Mouse (Mus musculus) hindbrain, embryonic 10.5 days (tissue): ENCODE measurements around the gene Zfp362. TPM values are rescaled to one million over a fixed set of nuclear protein-coding genes. Genes with fewer than 3 reads are reported as not detected.
A peak's percentile ranks its signal among the peaks of the same experiment; 100 is the strongest.

Experiments used
- DNase-seq: peaks from one replicate; pipeline ENCODE4 v3.0.0-alpha.2; 2017; ENCODE audit warnings: low spot score
- H3K27ac ChIP-seq: fragments of 300-500 bp; sonication (generic); 2 replicates; pipeline ENCODE4 v1.5.1; 2016; ENCODE audit warnings: mild to moderate bottlenecking, moderate library complexity
- H3K27me3 ChIP-seq: fragments of 300-500 bp; sonication (generic); 2 replicates; pipeline ENCODE4 v1.6.1; 2016; ENCODE audit warnings: mild to moderate bottlenecking; ENCODE audit not compliant: poor library complexity, insufficient read depth, severe bottlenecking
- H3K36me3 ChIP-seq: fragments of 300-500 bp; sonication (generic); 2 replicates; pipeline ENCODE4 v1.6.1; 2016; ENCODE audit warnings: mild to moderate bottlenecking, moderate library complexity
- H3K4me1 ChIP-seq: fragments of 300-500 bp; sonication (generic); replicated peaks from 2 replicates; pipeline ENCODE4 v1.6.1; 2016; ENCODE audit warnings: mild to moderate bottlenecking
- H3K4me3 ChIP-seq: fragments of 300-500 bp; sonication (generic); 2 replicates; pipeline ENCODE4 v1.5.1; 2016; ENCODE audit warnings: mild to moderate bottlenecking, moderate library complexity
- H3K9me3 ChIP-seq: fragments of 300-500 bp; sonication (generic); 2 replicates; pipeline ENCODE4 v1.6.1; 2016; ENCODE audit warnings: mild to moderate bottlenecking, moderate library complexity
- WGBS: fragments of 180-500 bp; shearing (Covaris S2); methylation state at CpG from one replicate; pipeline ENCODE4 v1.1.7; 2016; 5-methylcytosine and 5-hydroxymethylcytosine counted together
- polyA plus RNA-seq: library from polyadenylated mRNA; unstranded; fragments of >200 nt; fragmentation: Nextera tagmentation; extraction: Ambion mirVana; gene quantifications from 2 replicates; pipeline ENCODE4 v1.2.1, GENCODE M21; 2016

Zfp362 gene
- polyA plus RNA-seq, 1 experiment from 2014 or later = 45.3 TPM

DNA sequence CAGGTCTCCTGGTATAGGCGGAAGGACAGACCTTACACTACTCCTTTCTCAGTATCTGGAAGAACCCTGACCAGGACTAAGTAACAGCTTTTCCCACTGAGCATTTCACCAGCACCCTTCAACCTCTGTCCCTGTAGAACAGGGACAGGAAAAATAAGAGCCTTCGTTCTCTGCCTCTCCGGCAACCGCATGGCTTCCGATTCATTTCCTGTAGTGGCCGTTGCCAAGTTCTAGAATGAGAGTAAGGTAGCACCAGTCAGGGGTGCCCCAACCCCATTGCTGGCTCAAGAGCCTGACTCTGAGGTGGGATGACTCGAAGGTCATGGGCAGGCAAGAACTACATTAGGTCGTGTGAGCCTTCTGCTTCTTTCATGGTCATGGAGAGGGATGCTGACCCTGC lies 60.7 kb downstream of the Zfp362 start:
- no peak for DNase-seq
- Histone ChIP-seq H3K4me3 (no peak overlapping the region), H3K36me3 (peaks cover 87% of the 10 kb centered on the region), H3K27ac (no peak overlapping the region), H3K9me3 (no peaks in the 10 kb centered on the region), H3K27me3 (no peaks in the 10 kb centered on the region), H3K4me1 (peaks cover 32% of the 10 kb centered on the region)
- WGBS = 90% methylated on average over 8 of the region's 8 CpGs

DNA sequence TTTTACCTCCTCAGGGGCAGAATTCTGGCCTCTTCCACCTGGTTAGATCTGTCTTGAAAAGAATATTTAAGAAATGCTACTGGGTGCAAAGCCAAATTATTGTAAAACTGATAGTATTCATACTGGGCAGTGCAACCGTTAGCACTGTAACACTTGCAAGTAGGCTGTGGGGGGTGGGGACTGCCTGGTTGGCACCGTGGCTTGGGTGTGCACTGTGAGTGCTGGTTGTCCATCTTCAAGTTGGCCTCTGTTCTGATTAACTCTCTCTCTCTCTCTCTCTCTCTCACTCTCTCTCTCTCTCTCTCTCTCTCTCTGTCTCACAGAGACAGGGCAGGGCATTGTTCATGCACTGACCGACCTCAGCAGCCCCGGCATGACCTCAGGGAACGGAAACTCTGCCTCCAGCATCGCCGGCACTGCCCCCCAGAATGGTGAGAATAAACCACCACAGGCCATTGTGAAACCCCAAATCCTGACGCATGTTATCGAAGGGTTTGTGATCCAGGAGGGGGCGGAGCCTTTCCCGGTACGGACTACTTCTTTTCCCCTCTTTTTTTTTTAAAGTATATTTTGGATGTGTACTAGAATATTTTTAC lies 62.7 kb downstream of the Zfp362 start:
- Histone ChIP-seq H3K4me1 (peaks cover 38% of the 10 kb centered on the region), H3K9me3 (no peaks in the 10 kb centered on the region), H3K27me3 (no peaks in the 10 kb centered on the region), H3K27ac (0 out of 2 replicates have a peak overlapping the region, but pooled peaks have one; percentile 9), H3K4me3 (no peak overlapping the region), H3K36me3 (peaks cover 83% of the 10 kb centered on the region)
- WGBS = 71% methylated on average over 12 of the region's 12 CpGs
- no peak for DNase-seq

DNA sequence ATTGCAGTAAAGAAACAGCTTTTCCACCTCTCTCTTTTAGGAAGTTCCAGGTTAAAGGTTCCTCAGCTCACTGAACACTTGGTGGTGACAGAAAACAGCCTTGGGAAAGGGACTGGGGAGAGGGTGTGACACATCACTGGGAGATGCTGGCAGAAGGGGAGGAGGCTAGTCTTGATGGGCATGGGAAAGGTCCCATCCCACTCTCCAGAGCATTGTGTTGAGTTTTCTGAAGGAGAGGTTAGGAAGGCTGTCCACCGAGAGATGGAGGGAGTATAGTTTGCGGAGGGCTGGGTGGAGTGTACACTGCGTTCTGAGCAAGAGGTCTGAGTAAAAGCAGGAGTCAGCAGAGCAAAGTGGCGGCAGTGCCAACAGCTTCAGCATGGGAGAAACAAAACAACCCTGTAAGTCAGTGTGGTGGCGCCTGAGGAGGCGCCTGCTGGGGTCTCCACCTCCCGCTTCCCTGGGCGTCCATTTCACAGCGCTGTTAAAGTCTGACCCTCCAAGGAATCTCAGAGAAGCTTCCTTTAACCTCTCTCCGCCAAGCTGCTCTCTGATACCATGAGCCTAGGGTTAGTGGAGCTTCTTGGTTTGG lies 63.4 kb downstream of the Zfp362 start:
- WGBS = 42% methylated on average over 10 of the region's 10 CpGs
- Histone ChIP-seq H3K4me3 (no peak overlapping the region), H3K9me3 (no peaks in the 10 kb centered on the region), H3K27me3 (no peaks in the 10 kb centered on the region), H3K36me3 (peaks cover 81% of the 10 kb centered on the region), H3K27ac (peak overlapping the region; percentile 45; the same call in 1 of the 2 replicates), H3K4me1 (peaks cover 45% of the 10 kb centered on the region)
- DNase-seq = no peak

DNA sequence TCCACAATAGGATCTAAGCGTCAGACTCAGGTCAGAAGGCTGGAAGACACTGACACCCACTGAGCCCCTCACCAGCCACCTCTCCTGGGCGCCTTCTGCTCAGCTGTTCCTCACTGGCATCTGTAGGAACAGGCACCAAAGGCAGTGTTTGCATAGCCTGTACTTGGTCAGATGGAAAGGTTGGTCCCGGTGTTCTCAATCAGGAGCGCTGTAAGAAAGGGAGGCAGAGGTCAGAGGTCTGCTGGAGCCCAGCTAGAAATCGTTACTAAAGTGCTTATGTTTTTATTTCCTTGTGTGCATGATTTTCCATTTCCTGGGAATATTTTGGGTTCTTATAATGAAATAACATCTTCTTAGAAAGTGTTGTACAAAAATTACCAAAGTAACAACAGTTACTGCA lies 63.9 kb downstream of the Zfp362 start:
- no peak for DNase-seq
- peaks cover 75% of the 10 kb centered on the region for H3K36me3 ChIP-seq
- WGBS = 31% methylated on average over 5 of the region's 5 CpGs
- H3K9me3 ChIP-seq = no peaks in the 10 kb centered on the region
- peaks cover 51% of the 10 kb centered on the region for H3K4me1 ChIP-seq
- H3K4me3 ChIP-seq = no peak overlapping the region
- H3K27ac ChIP-seq = no peak overlapping the region
- H3K27me3 ChIP-seq = no peaks in the 10 kb centered on the region

DNA sequence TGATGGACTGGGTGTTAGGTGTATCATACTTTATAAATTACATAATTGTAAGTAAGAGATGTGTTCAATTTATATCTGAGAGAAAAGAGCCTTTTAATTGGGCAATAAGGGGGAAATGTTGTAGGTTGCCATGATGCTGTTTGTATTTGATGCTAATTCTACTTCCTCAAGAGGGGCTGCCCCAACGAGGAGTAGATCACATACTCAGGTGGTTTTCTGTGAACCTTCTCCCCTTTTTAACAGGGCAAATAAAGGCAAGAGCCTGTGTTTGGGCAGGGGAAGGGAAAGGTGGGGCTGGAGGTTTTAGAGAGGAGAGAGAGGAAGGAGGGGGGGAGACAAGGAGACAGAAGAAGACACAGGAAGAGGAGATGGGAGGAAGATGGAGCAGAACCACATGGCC lies 65.0 kb downstream of the Zfp362 start:
- H3K4me3 ChIP-seq = no peak overlapping the region
- H3K9me3 ChIP-seq = no peaks in the 10 kb centered on the region
- WGBS = 76% methylated on average over 1 of the region's 1 CpGs
- H3K27me3 ChIP-seq = no peaks in the 10 kb centered on the region
- peaks cover 71% of the 10 kb centered on the region for H3K36me3 ChIP-seq
- H3K4me1 ChIP-seq = peaks cover 61% of the 10 kb centered on the region
- H3K27ac ChIP-seq = no peak overlapping the region
- DNase-seq = no peak

DNA sequence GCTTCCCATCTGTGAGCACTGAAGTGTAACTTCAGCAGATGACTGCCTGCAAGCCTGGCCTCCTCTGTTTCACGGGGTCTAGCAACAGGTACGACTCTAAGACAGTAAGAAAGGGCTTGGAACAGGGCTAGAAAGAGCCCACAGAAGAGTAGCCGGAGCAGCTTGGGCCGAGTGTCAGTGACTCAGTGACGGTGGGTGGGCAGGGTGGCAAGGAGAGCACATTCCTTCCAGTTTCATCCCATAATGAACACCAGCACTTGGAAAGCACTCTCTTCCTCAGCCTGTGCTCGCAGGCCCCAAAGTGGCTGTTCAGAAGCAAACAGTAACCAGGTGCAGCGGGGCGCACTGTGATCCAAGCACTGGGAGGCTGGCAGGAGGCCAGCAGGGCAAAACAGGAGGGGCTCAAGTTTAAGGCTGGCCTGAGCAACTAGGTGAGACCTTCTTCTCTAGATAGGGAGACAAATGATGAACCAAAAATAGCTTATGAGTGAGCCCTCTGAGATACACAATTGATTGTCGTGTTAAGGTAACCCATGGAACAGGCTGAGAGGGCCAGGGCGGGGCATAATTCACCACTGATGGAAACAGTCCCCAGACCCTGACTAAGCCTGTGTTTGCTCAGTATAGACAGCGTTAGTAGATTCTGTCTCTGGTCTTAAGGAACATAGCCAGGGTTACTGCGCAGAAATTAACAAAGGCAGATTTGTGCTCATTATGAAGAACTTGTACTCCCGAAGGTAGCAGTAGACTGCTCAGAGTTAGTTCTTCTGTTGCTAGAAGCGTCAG lies 67.8 kb downstream of the Zfp362 start:
- peak overlapping the region; percentile 90 for H3K27ac ChIP-seq
- WGBS = 65% methylated on average over 14 of the region's 14 CpGs
- peaks cover 69% of the 10 kb centered on the region for H3K36me3 ChIP-seq
- peak overlapping the region; percentile 32 for H3K4me3 ChIP-seq
- DNase-seq = no peak
- no peaks in the 10 kb centered on the region for H3K9me3 ChIP-seq
- H3K4me1 ChIP-seq = peaks cover 86% of the 10 kb centered on the region
- no peaks in the 10 kb centered on the region for H3K27me3 ChIP-seq

DNA sequence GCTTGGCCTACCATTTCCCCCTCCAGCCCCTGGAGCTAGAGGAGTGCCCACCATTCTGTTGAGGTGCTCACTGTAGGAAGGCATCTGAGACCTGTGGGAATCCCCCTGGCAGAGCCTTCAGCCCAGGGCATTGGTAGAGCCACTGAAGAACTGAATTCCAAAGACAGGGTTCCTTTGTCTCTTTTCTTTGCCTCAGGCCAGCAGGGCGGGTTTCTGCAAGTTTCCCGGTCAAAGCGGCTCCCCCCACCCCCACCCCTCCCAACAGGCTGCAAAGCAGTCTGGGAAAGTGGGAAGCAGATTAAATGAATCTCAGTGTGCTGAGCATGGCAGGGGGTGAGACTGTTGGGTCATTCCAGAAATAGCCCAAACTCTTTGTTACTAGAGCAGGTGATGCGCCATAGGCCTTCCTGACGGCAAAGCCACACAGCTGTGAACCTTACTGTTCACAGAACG lies 68.7 kb downstream of the Zfp362 start:
- H3K36me3 ChIP-seq = peaks cover 61% of the 10 kb centered on the region
- H3K4me1 ChIP-seq = peaks cover 85% of the 10 kb centered on the region
- H3K9me3 ChIP-seq = no peaks in the 10 kb centered on the region
- DNase-seq = peak; percentile 81
- WGBS = 20% methylated on average over 6 of the region's 6 CpGs
- H3K27ac ChIP-seq = peak overlapping the region; percentile 90
- H3K27me3 ChIP-seq = no peaks in the 10 kb centered on the region
- peak overlapping the region; percentile 29; the same call in 1 of the 2 replicates for H3K4me3 ChIP-seq

DNA sequence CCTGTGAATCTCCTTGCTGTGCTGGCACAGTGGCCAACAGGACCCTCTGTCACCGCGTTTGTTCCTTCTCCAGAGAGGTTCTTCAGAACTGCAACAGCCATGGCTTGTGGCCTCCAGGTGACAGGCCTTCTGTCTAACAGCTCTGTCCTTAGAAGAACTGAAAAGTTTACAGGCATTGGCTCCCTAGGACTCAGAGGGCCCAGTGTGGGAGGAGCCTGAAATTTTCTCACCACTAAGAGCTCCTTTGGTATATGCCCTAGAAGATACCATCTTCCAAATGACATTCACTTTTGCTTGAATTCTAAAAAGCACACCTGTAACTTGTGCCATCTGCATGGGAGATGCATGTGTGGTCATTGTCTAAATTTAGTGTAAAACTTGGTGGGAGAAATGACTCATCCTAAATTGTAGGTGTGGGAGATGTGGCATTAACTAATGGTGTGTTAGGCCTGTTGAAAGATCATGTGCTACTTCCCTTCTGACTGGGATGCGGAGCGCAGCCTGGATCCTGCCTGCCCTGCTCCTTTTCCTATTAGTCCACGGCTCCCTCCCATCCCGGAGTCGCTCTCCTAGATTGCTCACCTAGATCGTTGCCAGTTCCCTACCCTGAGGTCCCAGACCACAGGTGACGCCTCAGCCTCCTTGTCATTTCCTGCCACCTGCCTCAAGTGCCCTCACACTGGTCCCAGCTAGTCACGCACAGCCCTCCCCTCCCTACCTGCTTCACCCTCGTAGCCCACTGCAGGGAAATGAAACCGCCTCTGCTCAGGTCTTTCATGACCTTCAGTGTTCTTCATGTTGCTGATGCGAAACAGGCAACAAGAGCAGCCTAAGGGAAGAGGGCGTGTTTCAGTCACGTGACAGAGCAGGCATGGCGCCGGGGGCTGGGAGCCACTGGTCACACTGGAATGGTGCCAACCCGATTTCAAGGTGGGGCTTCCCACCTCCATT lies 70.8 kb downstream of the Zfp362 start:
- WGBS = 87% methylated on average over 18 of the region's 18 CpGs

DNA sequence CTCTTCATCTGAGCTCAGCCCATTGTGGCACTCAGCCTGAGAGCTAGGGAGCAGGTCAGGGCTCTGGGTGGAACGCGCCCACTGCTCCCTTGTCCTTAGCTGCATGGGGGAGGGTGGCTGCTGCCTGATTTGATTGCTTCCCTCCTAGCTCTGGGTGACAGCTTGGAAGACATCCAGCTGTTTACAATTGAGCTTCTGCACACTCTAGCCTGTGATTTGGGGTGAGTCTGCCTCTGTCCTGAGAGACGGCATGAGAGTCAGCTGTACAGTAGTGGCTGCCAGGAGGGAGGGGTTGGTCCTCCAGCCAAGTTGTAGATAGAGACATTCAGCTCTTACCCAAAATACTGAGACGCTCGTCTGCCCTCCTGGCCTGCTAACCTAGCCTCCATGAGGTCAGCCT lies 71.6 kb downstream of the Zfp362 start:
- 35% methylated on average over 5 of the region's 5 CpGs for WGBS
- Histone ChIP-seq H3K4me3 (peak overlapping the region; percentile 23), H3K9me3 (no peaks in the 10 kb centered on the region), H3K36me3 (peaks cover 72% of the 10 kb centered on the region), H3K27ac (peak overlapping the region; percentile 30), H3K4me1 (peaks cover 92% of the 10 kb centered on the region), H3K27me3 (no peaks in the 10 kb centered on the region)
- DNase-seq = no peak

More for the DNA sequence above, 70.8 kb downstream of the Zfp362 start:
- Histone ChIP-seq H3K27me3 (no peaks in the 10 kb centered on the region), H3K4me1 (peaks cover 84% of the 10 kb centered on the region), H3K36me3 (peaks cover 72% of the 10 kb centered on the region), H3K4me3 (peak overlapping the region; percentile 23), H3K9me3 (no peaks in the 10 kb centered on the region), H3K27ac (peak overlapping the region; percentile 90)
- DNase-seq = no peak

DNA sequence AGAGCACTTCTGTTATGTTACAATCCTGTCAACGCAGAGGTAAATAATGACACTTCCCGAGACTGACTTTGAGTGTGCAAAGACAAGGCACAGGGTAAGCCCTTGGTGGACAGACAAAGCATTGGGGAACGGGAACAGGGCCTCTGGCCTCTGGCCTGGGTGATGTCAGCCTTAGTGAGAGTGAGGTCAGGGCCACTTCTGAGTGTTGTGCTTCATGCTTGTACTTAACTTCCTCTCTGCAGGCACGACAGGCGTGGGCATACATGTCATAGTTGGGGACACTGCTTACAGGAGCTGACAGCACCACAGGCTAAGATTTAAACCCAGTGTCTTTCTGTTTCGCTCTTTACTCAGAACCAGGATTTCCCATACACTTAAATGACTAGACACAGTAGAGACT lies 72.3 kb downstream of the Zfp362 start:
- Histone ChIP-seq H3K4me1 (peaks cover 98% of the 10 kb centered on the region), H3K9me3 (no peaks in the 10 kb centered on the region), H3K4me3 (peak overlapping the region; percentile 23), H3K36me3 (peaks cover 72% of the 10 kb centered on the region), H3K27me3 (no peaks in the 10 kb centered on the region), H3K27ac (peak overlapping the region; percentile 30)
- no peak for DNase-seq
- 44% methylated on average over 6 of the region's 6 CpGs for WGBS

DNA sequence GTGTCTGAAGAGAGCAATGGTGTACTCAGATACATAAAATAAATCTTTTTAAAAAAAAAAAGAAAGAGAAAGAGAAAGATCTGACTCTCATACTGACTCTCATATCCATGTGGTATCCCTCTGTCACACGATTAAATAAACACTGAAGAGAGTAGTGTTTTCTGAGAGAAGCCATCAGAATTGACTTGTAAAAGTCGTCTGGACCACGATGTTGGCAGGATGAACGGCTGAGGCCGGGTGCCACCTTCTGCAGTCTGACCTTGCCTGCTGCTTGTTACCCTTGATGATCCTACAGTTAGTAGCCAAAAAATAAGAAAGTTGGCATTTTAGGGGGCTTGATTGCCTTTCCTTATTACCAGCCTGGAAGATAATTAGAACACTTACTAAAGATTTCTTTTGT lies 73.1 kb downstream of the Zfp362 start:
- peaks cover 65% of the 10 kb centered on the region for H3K36me3 ChIP-seq
- no peak overlapping the region for H3K27ac ChIP-seq
- H3K4me3 ChIP-seq = no peak overlapping the region

DNA sequence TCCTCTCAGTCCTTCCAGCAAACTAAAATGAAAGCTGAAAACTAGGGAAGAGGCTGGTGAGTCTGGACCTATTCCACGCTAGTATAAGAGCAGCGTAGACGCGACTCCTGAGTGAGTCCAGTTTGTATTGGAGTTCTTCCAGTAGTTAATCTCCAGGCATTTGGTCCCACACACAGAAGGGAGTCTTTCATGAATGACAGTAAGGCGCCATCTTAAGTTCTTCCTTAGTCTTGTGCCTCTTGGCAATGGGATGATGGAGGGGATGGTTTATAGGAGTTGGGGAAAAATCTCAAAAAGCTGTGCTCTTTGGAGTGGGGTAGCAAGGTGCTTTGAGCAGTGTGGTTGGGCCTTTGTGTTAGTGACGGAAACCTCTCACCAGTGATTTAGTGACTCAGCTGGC lies 75.6 kb downstream of the Zfp362 start:
- H3K9me3 ChIP-seq = no peaks in the 10 kb centered on the region
- WGBS = 78% methylated on average over 6 of the region's 6 CpGs
- H3K4me3 ChIP-seq = peak overlapping the region; percentile 84
- peaks cover 52% of the 10 kb centered on the region for H3K36me3 ChIP-seq
- peaks cover 8% of the 10 kb centered on the region for H3K27me3 ChIP-seq
- DNase-seq = no peak
- peaks cover 89% of the 10 kb centered on the region for H3K4me1 ChIP-seq
- H3K27ac ChIP-seq = peak overlapping the region; percentile 98

More for the DNA sequence above, 73.1 kb downstream of the Zfp362 start:
- Histone ChIP-seq H3K27me3 (no peaks in the 10 kb centered on the region), H3K9me3 (no peaks in the 10 kb centered on the region), H3K4me1 (peaks cover 93% of the 10 kb centered on the region)
- no peak for DNase-seq
- 71% methylated on average over 5 of the region's 5 CpGs for WGBS
